Mouse (Mus musculus): ENCODE data around the gene Fes. TPM values are rescaled to one million over a fixed set of nuclear protein-coding genes. Genes with fewer than 3 reads are reported as not detected.

Fes gene
- polyA plus RNA-seq, 1 experiment from 2014 or later = 12.0 TPM

DNA sequence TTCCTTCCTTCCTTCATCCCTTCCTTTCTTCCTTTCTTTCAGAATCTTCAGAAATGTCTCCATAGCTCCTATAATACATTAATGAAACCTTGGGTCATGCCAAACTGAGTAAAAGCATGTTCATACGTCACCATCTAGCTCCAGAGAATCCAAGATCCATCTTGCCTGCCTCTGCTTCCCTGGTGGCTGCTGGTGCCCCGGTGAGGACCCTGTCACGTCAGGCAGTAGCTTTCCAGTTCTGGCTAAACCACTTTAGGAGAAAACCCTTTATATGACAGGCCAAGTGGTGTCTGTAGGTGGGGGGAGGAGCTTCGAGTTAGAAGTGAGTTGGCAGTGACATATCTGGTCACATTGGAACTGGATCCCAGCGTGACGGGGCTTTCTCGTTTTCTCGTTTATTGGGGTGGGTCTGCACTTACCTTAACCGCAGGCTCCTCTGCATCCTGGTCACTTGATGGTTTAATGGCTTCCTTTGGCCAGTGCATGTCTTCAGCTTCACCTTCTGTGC, 17.5 kb upstream of the Fes start, which contains the start of gene Furin:
Gene Furin (minus strand): TSS at position 249 of the 508 bp plus-strand sequence.
- H3K9ac ChIP-seq = no peak within 1 kb of the TSS
- no peak for DNase-seq
- no peak within 1 kb of the TSS for H3K4me2 ChIP-seq
- WGBS = 59% methylated on average over 9 of the region's 9 CpGs
- H3K9me3 ChIP-seq (ENCODE audit: low read depth, low read length) = no peaks in the 10 kb centered on the region
- no peak for TF ChIP-seq CTCF (IDR thresholded peaks at IDR 0.05; ENCODE audit: low read depth)
- no peaks in the 10 kb centered on the region for H3K36me3 ChIP-seq (ENCODE audit: insufficient read depth)
- peaks cover 20% of the 10 kb centered on the region for H3K4me1 ChIP-seq (ENCODE audit: insufficient read depth)
- no peak within 1 kb of the TSS for H3K27ac ChIP-seq (ENCODE audit: low read depth)
- H3K27me3 ChIP-seq (ENCODE audit: insufficient read depth, low read length) = no peaks in the 10 kb centered on the region
- H3K4me3 ChIP-seq (ENCODE audit: low read depth, low read length) = no peak within 1 kb of the TSS
- no peak for ATAC-seq (ENCODE audit: insufficient read depth)

DNA sequence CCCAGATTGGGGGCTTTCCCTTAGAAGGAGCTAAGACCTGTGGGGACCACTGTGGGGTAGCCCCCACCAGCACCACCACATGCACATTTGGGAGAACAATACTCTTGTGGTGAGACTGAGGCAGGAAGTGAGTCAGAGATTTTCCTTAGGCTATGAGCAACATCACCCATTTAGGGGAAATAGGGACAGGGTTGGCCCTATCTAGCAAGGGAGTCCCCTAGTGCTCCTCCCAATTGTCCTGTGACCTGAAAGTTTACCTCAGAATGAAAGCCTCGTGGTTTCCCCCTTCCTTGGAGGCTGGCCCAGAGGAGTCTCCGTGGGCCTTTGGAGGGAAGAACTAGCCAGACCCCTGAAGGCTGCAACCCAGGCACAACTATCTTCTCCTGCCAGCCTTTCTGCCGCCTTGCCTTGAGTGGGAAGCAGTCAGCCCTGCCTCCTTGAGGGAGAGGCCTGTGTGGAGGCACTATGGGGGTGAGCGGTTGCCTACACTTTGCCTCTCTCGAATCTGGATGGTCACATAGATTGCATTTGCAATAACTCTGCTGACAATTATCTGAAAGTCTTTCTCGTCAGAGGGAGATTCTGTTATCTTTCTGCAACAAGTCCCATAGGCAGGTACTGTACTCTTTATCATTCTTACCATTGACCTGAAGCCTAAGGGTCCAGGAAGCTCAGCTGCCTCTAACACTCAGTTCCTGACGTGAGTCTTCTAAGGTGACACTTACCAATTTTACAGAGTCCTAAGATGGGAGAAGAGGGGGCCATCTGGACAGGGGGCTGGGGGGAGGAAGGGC, 16.6 kb upstream of the Fes start:
- no peak overlapping the region for H3K27ac ChIP-seq (ENCODE audit: low read depth)
- H3K4me1 ChIP-seq (ENCODE audit: insufficient read depth) = peaks cover 25% of the 10 kb centered on the region
- no peaks in the 10 kb centered on the region for H3K27me3 ChIP-seq (ENCODE audit: insufficient read depth, low read length)
- ATAC-seq (ENCODE audit: insufficient read depth) (no peak), DNase-seq (no peak)
- H3K9me3 ChIP-seq (ENCODE audit: low read depth, low read length) = no peaks in the 10 kb centered on the region
- no peak for TF ChIP-seq CTCF (IDR thresholded peaks at IDR 0.05; ENCODE audit: low read depth)
- H3K36me3 ChIP-seq (ENCODE audit: insufficient read depth) = no peaks in the 10 kb centered on the region
- WGBS = 56% methylated on average over 7 of the region's 7 CpGs
- no peak overlapping the region for H3K4me2 ChIP-seq
- H3K4me3 ChIP-seq (ENCODE audit: low read depth, low read length) = no peak overlapping the region
- H3K9ac ChIP-seq = no peak overlapping the region

DNA sequence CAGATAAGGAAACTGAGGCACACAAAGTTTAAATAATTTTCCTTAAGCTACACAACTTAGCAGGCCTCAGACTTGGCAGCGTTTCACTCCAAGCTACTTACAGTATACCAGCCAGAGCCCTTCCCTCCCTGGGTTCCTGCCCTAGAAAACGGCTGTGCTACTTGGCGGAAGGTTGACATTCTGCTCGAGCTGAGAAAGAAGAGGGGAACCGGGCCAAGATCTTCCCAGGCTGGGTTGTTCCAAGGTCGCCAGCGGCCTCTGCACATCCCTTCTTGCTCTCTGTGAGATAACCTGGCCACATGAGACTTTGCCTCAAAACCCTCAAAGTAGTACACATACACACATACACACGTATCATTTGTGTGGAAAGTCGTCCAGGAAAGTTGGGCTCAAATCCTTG, 15.8 kb upstream of the Fes start:
- H3K9ac ChIP-seq = no peak overlapping the region
- peaks cover 25% of the 10 kb centered on the region for H3K4me1 ChIP-seq (ENCODE audit: insufficient read depth)
- peak; percentile 79 for DNase-seq
- no peaks in the 10 kb centered on the region for H3K9me3 ChIP-seq (ENCODE audit: low read depth, low read length)
- H3K27ac ChIP-seq (ENCODE audit: low read depth) = no peak overlapping the region; the same call in 1 of the 2 replicates
- no peak for TF ChIP-seq CTCF (IDR thresholded peaks at IDR 0.05; ENCODE audit: low read depth)
- no peaks in the 10 kb centered on the region for H3K27me3 ChIP-seq (ENCODE audit: insufficient read depth, low read length)
- no peak for ATAC-seq (ENCODE audit: insufficient read depth)
- no peaks in the 10 kb centered on the region for H3K36me3 ChIP-seq (ENCODE audit: insufficient read depth)
- WGBS = 34% methylated on average over 9 of the region's 9 CpGs
- peak overlapping the region; percentile 83 for H3K4me3 ChIP-seq (ENCODE audit: low read depth, low read length)
- peak overlapping the region; percentile 80 for H3K4me2 ChIP-seq

DNA sequence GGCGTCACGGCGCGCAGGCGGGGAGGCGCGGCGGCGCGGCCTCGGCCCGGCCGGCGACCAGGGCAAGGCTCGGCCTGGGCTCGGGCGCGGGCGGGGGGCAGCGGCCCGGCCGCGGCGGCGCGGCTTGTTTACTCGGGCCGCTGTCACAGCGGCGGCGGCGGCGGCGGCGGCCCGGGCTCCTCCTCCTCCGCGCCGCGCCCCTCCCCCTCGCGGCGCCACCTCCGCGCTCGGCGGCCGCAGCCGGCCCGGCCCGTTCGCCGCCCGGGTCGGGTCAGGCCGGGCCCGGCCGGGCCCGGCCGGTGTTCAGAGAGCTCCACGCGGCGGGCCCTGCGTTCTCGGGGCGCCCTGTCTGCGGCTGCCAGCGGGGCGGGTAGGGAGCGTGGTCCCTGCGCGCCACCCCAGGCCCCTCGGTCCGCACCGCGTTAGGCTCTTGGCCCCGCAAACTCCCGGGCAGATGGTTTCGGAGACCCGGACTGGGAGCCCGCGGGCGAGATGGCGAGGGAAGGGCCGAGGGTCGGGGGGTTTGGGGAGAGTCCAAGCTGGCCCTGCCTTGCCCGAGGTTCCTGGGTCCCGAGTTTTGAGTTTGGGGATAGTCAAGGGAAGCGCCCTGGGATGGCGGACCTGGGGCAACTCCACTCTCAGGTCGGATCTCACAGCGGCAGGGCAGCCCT, 15.0 kb upstream of the Fes start:
- H3K4me1 ChIP-seq (ENCODE audit: insufficient read depth) = peaks cover 25% of the 10 kb centered on the region
- peak overlapping the region; percentile 80 for H3K4me2 ChIP-seq
- no peaks in the 10 kb centered on the region for H3K27me3 ChIP-seq (ENCODE audit: insufficient read depth, low read length)

DNA sequence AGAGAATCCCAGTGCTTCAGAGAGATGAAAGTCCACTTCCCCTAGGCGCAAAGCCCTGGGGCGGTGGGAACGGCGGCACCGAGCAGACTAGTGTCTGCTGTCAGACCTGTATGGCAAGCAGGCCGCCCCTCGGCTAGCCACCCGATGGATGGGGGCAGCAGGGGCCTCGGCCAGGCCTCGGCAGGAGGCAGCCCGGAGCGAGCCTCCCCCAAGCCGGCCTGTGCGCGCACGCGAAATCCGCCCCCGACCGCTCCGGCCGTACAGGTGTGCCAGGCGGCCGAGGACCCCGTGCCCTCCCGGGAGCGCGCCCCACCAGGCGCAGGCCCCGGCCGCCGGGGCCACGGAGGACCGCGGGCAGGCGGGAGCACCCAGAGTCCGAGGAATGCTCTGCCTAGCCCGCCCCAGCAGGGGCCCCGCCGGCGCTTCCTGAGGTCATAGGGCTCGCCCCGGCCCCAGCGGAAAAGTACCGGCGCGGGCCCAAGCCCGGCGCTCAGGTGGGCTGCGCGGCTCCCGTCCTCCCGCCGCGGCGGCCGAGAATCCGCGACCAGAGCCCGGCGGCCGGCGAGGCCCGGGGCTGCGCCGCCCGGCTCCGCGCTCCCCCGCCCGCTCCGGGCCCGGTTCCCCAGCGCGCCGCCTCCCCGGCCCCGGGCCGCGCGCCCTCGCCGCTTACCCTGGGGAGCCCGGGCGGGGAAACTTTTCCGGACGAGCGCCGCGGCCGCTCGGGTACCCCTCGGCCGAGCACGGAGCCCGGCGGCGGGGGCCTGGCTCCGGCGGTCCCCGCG, 14.3 kb upstream of the Fes start:
- peak overlapping the region; percentile 93 for H3K27ac ChIP-seq (ENCODE audit: low read depth)
- peak overlapping the region; percentile 80 for H3K4me2 ChIP-seq
- DNase-seq = peak; percentile 53
- no peaks in the 10 kb centered on the region for H3K9me3 ChIP-seq (ENCODE audit: low read depth, low read length)
- peak overlapping the region; percentile 83 for H3K4me3 ChIP-seq (ENCODE audit: low read depth, low read length)
- peak overlapping the region; percentile 94 for H3K9ac ChIP-seq
- TF ChIP-seq CTCF (IDR thresholded peaks at IDR 0.05; ENCODE audit: low read depth) = no peak
- H3K4me1 ChIP-seq (ENCODE audit: insufficient read depth) = peaks cover 25% of the 10 kb centered on the region
- peaks cover 12% of the 10 kb centered on the region for H3K36me3 ChIP-seq (ENCODE audit: insufficient read depth)
- peak; percentile 44 for ATAC-seq (ENCODE audit: insufficient read depth)
- under 1% methylated on average over 99 of the region's 102 CpGs for WGBS
- H3K27me3 ChIP-seq (ENCODE audit: insufficient read depth, low read length) = no peaks in the 10 kb centered on the region

More for the DNA sequence above, 15.0 kb upstream of the Fes start:
- WGBS = under 1% methylated on average over 68 of the region's 92 CpGs
- peak overlapping the region; percentile 83 for H3K4me3 ChIP-seq (ENCODE audit: low read depth, low read length)
- H3K36me3 ChIP-seq (ENCODE audit: insufficient read depth) = peaks cover 7% of the 10 kb centered on the region
- H3K27ac ChIP-seq (ENCODE audit: low read depth) = peak overlapping the region; percentile 93
- no peak for TF ChIP-seq CTCF (IDR thresholded peaks at IDR 0.05; ENCODE audit: low read depth)
- ATAC-seq (ENCODE audit: insufficient read depth) = peak; percentile 74
- DNase-seq = peak; percentile 85
- no peaks in the 10 kb centered on the region for H3K9me3 ChIP-seq (ENCODE audit: low read depth, low read length)
- peak overlapping the region; percentile 94 for H3K9ac ChIP-seq

DNA sequence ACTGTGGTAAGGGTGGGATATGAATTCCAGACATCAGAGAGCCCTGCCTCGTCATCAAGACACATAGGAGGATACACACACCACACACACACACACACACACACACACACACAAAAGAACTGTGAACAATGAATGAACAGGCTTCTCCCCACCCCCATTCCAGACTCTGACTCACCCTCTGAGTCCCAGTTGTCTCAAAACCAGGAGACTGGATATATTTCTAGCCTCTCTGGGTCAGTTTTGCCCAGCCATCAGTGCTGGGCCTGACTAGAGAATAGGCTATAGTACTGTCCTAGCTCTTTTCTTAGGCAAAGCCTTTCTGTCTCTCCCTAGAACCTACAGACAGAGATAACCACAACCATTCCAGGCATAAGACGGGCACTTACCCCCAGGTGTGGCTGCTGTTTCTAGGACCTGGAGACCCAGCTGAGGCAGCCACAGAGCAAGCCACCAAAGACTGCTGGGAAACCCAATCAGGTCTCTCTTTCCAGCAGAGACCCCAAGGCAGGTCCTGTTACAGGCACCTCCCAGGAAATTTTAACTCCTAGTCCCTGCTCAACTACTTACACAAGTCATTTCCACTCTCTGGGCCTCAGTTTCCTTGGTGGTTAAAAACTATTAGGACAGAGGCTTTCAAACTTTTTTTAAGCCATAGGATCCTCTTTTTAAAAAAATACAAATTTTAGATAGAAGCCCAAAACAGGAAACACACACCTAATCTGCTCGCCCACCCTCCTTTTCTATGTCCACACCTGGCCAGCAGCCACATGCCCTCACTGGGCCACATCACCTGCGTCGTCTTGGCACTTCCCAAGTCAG, 13.5 kb upstream of the Fes start:
- DNase-seq = no peak
- WGBS = 22% methylated on average over 5 of the region's 5 CpGs
- no peak for TF ChIP-seq CTCF (IDR thresholded peaks at IDR 0.05; ENCODE audit: low read depth)

More for the DNA sequence above, 13.5 kb upstream of the Fes start:
- H3K36me3 ChIP-seq (ENCODE audit: insufficient read depth) = peaks cover 19% of the 10 kb centered on the region
- peak overlapping the region; percentile 94 for H3K9ac ChIP-seq
- no peak for ATAC-seq (ENCODE audit: insufficient read depth)
- peak overlapping the region; percentile 83 for H3K4me3 ChIP-seq (ENCODE audit: low read depth, low read length)
- peaks cover 25% of the 10 kb centered on the region for H3K4me1 ChIP-seq (ENCODE audit: insufficient read depth)
- no peaks in the 10 kb centered on the region for H3K27me3 ChIP-seq (ENCODE audit: insufficient read depth, low read length)
- H3K9me3 ChIP-seq (ENCODE audit: low read depth, low read length) = no peaks in the 10 kb centered on the region
- peak overlapping the region; percentile 93 for H3K27ac ChIP-seq (ENCODE audit: low read depth)
- H3K4me2 ChIP-seq = peak overlapping the region; percentile 80
